16 mouse cellular contexts compared by ENCODE assay signal in the genomic region with DNA sequence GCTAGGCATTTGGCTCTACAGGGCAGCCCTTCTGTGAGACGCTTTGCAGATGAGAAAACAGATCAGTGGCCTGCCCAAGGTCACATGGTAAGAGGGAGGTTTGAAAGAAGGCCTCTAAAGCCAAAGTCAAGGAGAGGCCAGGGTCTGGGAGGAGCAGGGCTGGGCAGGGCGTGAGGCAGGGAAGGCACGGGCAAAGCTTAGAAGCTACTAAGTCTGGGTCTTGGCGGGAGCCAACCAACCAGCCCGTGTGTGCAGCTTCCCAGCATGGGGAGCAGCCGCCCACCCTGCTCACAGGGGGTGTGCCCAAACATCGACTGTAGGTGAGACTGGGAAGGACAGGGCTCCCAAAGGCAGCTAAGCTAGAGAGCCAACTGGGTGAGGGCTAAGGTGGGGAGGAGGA.
DNase-seq lines count a peak whose midpoint lies in the region; ATAC-seq and TF ChIP-seq lines count a peak whose summit lies in the region.
"Had no signal": no experiment of that assay in that cellular context is flagged by ENCODE, and none has a peak within 500 bp of the region (broad histone marks: within the 10 kb centered on the region; RNA-seq: fewer than 3 reads in every experiment).

No protein-coding gene starts in this region.

- H3K9me3 ChIP-seq in intestine, postnatal 0 days (ENCODE audit: control insufficient read depth) = no peaks in the 10 kb centered on the region
- H3K9me3 ChIP-seq: forebrain, embryonic 12.5 days; heart, embryonic 13.5 days; lung, embryonic 15.5 days had no signal

- TF ChIP-seq CTCF in intestine, postnatal 0 days (IDR thresholded peaks at IDR 0.05; ENCODE audit: low read depth) = no peak

- no peak overlapping the region for H3K9ac ChIP-seq in intestine, postnatal 0 days (ENCODE audit: low read depth, low read length)
- H3K9ac ChIP-seq: forebrain, embryonic 12.5 days; heart, embryonic 13.5 days; lung, embryonic 15.5 days had no signal

- H3K36me3 ChIP-seq in intestine, postnatal 0 days (ENCODE audit: control insufficient read depth, insufficient read depth) = peaks cover 4% of the 10 kb centered on the region; the same call in 1 of the 2 replicates
- H3K36me3 ChIP-seq: heart, embryonic 13.5 days; lung, embryonic 15.5 days had no signal

- peak; percentile 44 for ATAC-seq in intestine, postnatal 0 days

- DNase-seq in adrenal gland, adult 2 months = peak; percentile 73
- DNase-seq in adrenal gland, postnatal 25 days = no peak
- DNase-seq in ovary, adult 18-20 months (ENCODE audit: low spot score) = peak; percentile 76
- no peak for DNase-seq in ovary, postnatal 36 days (ENCODE audit: low spot score)
- DNase-seq in urinary bladder, postnatal 4 days (ENCODE audit: low spot score in 2 of 2) = no peak
- no peak for DNase-seq in cerebellum, adult 9-10 months
- DNase-seq in left cerebral cortex, postnatal 4 days = no peak
- DNase-seq: kidney, adult 11 months; kidney, postnatal 4 days; thymus, adult 18-20 months had no signal

- no peaks in the 10 kb centered on the region for H3K27me3 ChIP-seq in intestine, postnatal 0 days (replicated peaks; ENCODE audit: control insufficient read depth, insufficient read depth, low read length)
- H3K27me3 ChIP-seq: forebrain, embryonic 12.5 days; heart, embryonic 13.5 days; lung, embryonic 15.5 days had no signal

- H3K27ac ChIP-seq in intestine, postnatal 0 days (ENCODE audit: low read depth, low read length) = peak overlapping the region; percentile 21; the same call in 1 of the 2 replicates
- H3K27ac ChIP-seq: forebrain, embryonic 12.5 days; heart, embryonic 13.5 days; lung, embryonic 15.5 days had no signal

- peak overlapping the region; percentile 37 for H3K4me2 ChIP-seq in intestine, postnatal 0 days (replicated peaks; ENCODE audit: low read depth)
- H3K4me2 ChIP-seq: forebrain, embryonic 12.5 days; heart, embryonic 13.5 days; liver, embryonic 11.5 days; lung, embryonic 15.5 days had no signal

- H3K4me1 ChIP-seq in intestine, postnatal 0 days (replicated peaks; ENCODE audit: control insufficient read depth, insufficient read depth, low read length) = no peaks in the 10 kb centered on the region; the same call in none of the 2 replicates

- 31% methylated on average over 7 of the region's 7 CpGs for WGBS in intestine, postnatal 0 days

- no peak overlapping the region for H3K4me3 ChIP-seq in intestine, postnatal 0 days (ENCODE audit: low read depth, low read length)
- H3K4me3 ChIP-seq: forebrain, embryonic 12.5 days; heart, embryonic 13.5 days; lung, embryonic 15.5 days; myocyte had no signal

- intact Hi-C loops in left cerebral cortex, postnatal 4 days (cut with DNase I) = no loop called here

Comparison
In these comparisons a context has a peak if more than half of its experiments do, and no peak if none do; other contexts are left out.
1. DNase-seq: peak in adrenal gland, adult 2 months (single experiment) and ovary, adult 18-20 months (single experiment); none in adrenal gland, postnatal 25 days (single experiment), ovary, postnatal 36 days (single experiment), urinary bladder, postnatal 4 days (0 of 2), cerebellum, adult 9-10 months (single experiment) and left cerebral cortex, postnatal 4 days (single experiment).